ENCODE assay signal across 8 mouse cellular contexts in the genomic region with DNA sequence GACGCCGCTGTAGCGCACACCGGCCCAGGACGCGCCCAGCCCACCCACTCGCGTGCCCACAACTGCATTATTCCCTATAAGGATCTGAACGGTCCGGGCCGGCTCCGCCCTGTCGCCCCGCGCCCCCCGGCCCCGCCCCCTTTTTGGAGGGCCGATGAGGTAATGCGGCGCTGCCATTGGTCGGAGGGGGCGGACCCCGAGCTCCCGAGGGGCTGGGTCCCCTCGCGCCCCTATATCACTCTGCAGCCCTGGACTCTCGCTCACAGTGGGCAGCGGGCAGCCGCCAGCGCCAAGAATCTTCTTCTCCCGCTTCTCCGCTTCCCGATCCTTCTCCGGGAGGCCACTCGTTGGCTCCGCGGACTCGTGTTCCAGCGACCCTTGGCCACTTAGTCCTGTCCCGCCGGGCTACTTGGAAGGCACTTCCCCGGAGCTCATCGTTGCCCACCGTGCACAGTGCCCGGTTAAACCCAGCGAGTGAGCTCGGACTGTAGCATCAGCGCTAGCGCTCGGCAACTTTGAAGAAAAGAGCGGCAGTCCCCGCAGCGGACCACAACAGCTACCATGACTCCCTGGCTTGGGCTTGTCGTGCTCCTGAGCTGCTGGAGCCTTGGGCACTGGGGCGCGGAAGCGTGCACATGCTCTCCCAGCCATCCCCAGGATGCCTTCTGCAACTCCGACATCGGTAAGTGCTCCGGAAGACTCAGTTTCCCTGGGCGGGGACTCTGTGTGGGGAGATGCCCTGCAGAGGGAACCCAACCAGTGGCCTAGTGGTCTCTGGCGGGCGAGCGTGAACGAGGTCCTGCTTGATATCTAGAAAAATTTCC. TPM values are rescaled to one million over a fixed set of nuclear protein-coding genes. Genes with fewer than 3 reads are reported as not detected.
A peak's percentile ranks its signal among the peaks of the same experiment; 100 is the strongest.
DNase-seq lines count a peak whose midpoint lies in the region; ATAC-seq and TF ChIP-seq lines count a peak whose summit lies in the region.

Timp3 (plus strand) TSS at position 80 of the 824 bp plus-strand sequence.

- peak within 1 kb of the TSS; percentile 62 for H3K9ac ChIP-seq in forebrain, embryonic 11.5 days (ENCODE audit: low read length)
- H3K9ac ChIP-seq in heart, embryonic 12.5 days = peak within 1 kb of the TSS; percentile 95
- H3K9ac ChIP-seq in kidney, embryonic 15.5 days = peak within 1 kb of the TSS; percentile 84

- H3K9me3 ChIP-seq in forebrain, embryonic 11.5 days (ENCODE audit: control insufficient read depth, low read length) = no peaks in the 10 kb centered on the region
- H3K9me3 ChIP-seq in heart, embryonic 12.5 days (replicated peaks) = no peaks in the 10 kb centered on the region
- H3K9me3 ChIP-seq in kidney, embryonic 15.5 days (replicated peaks) = no peaks in the 10 kb centered on the region

- peak within 1 kb of the TSS; percentile 41 for H3ac ChIP-seq in myocyte (ENCODE audit: control insufficient read depth, insufficient read length)

- WGBS in forebrain, embryonic 11.5 days = 1% methylated on average over 62 of the region's 65 CpGs
- under 1% methylated on average over 63 of the region's 65 CpGs for WGBS in heart, embryonic 12.5 days
- WGBS in kidney, embryonic 15.5 days = under 1% methylated on average over 65 of the region's 65 CpGs

- H3K4me1 ChIP-seq in forebrain, embryonic 11.5 days (replicated peaks; ENCODE audit: control insufficient read depth, insufficient read depth, low read length) = peaks cover 18% of the 10 kb centered on the region
- peaks cover 38% of the 10 kb centered on the region for H3K4me1 ChIP-seq in heart, embryonic 12.5 days (replicated peaks)
- H3K4me1 ChIP-seq in kidney, embryonic 15.5 days = peaks cover 56% of the 10 kb centered on the region

- H3K79me2 ChIP-seq in myocyte (ENCODE audit: control insufficient read depth, insufficient read depth) = peaks cover 45% of the 10 kb centered on the region

- peak; percentile 85 for TF ChIP-seq POLR2A in myocyte (IDR thresholded peaks at IDR 0.05; ENCODE audit: insufficient read length, low read depth)

- H3K4me3 ChIP-seq in forebrain, embryonic 11.5 days (ENCODE audit: low read depth, low read length) = peak within 1 kb of the TSS; percentile 46
- peak within 1 kb of the TSS; percentile 83 for H3K4me3 ChIP-seq in heart, embryonic 12.5 days
- H3K4me3 ChIP-seq in kidney, embryonic 15.5 days (replicated peaks) = peak within 1 kb of the TSS; percentile 66
- H3K4me3 ChIP-seq in myocyte = peak within 1 kb of the TSS; percentile 87

- peak; percentile 4 to 5 for DNase-seq in spleen, postnatal 36 days (ENCODE audit: low spot score in 2 of 2)
- DNase-seq in spleen, adult 12 weeks (ENCODE audit: low spot score) = no peak
- peak; percentile 90 for DNase-seq in forebrain, embryonic 11.5 days (ENCODE audit: low spot score)
- DNase-seq in liver = peak; percentile 75
- peak; percentile 20 for DNase-seq in thymus, postnatal 4 days

- peak within 1 kb of the TSS; percentile 96 for H3K4me2 ChIP-seq in forebrain, embryonic 11.5 days (ENCODE audit: low read depth, low read length, severe bottlenecking)
- H3K4me2 ChIP-seq in heart, embryonic 12.5 days = peak within 1 kb of the TSS; percentile 95
- H3K4me2 ChIP-seq in kidney, embryonic 15.5 days = peak within 1 kb of the TSS; percentile 89
- H3K4me2 ChIP-seq in myocyte (ENCODE audit: low read depth) = peak within 1 kb of the TSS; percentile 98

- peaks cover 2% of the 10 kb centered on the region; the same call in 1 of the 2 replicates for H3K27me3 ChIP-seq in forebrain, embryonic 11.5 days (ENCODE audit: control insufficient read depth, insufficient read depth, low read length)
- H3K27me3 ChIP-seq in heart, embryonic 12.5 days (replicated peaks) = no peaks in the 10 kb centered on the region
- H3K27me3 ChIP-seq in kidney, embryonic 15.5 days = peaks cover 28% of the 10 kb centered on the region
- H3K27me3 ChIP-seq in myocyte (ENCODE audit: control insufficient read depth, insufficient read depth, insufficient read length) = no peaks in the 10 kb centered on the region

- peak; percentile 90 for ATAC-seq in forebrain, embryonic 11.5 days (replicated peaks; ENCODE audit: low FRiP score)
- ATAC-seq in heart, embryonic 12.5 days (ENCODE audit: insufficient number of reproducible peaks, low FRiP score) = peak; percentile 86
- ATAC-seq in kidney, embryonic 15.5 days (replicated peaks; ENCODE audit: low FRiP score) = peak; percentile 94

- H3K27ac ChIP-seq in forebrain, embryonic 11.5 days (ENCODE audit: low read depth, low read length) = no peak within 1 kb of the TSS
- H3K27ac ChIP-seq in heart, embryonic 12.5 days (ENCODE audit: poor library complexity, severe bottlenecking) = peak within 1 kb of the TSS; percentile 87
- peak within 1 kb of the TSS; percentile 82 for H3K27ac ChIP-seq in kidney, embryonic 15.5 days

- no peaks in the 10 kb centered on the region for H3K36me3 ChIP-seq in forebrain, embryonic 11.5 days (ENCODE audit: control insufficient read depth, insufficient read depth, low read length)
- H3K36me3 ChIP-seq in heart, embryonic 12.5 days = 0 out of 2 replicates have a peak, but pooled peaks cover 4% of the 10 kb centered on the region
- no peaks in the 10 kb centered on the region; the same call in 1 of the 2 replicates for H3K36me3 ChIP-seq in kidney, embryonic 15.5 days
- H3K36me3 ChIP-seq in myocyte (ENCODE audit: control insufficient read depth, insufficient read depth) = no peaks in the 10 kb centered on the region

TF ChIP-seq in myocyte, 11 proteins besides CTCF, POLR2A, EP300 and RAD21:
- TF ChIP-seq E2F4 (IDR thresholded peaks at IDR 0.05; ENCODE audit: insufficient read depth) = no peak
- no peak for TF ChIP-seq REST (IDR thresholded peaks at IDR 0.05; ENCODE audit: insufficient read depth, insufficient read length)
- TF ChIP-seq USF1 (IDR thresholded peaks at IDR 0.05; ENCODE audit: low read depth) = no peak
- TF ChIP-seq MYOD1 (IDR thresholded peaks at IDR 0.05; ENCODE audit: control insufficient read depth in 1 of 3, insufficient read length in 2 of 3, low read depth in 2 of 3) = no peak
- peak; percentile 78 for TF ChIP-seq POLR2AphosphoS2 (IDR thresholded peaks at IDR 0.05; ENCODE audit: insufficient read length, low read depth)
- no peak for TF ChIP-seq CEBPB (IDR thresholded peaks at IDR 0.05; ENCODE audit: insufficient read depth, poor library complexity, severe bottlenecking)
- peak; percentile 80 for TF ChIP-seq SRF (IDR thresholded peaks at IDR 0.05; ENCODE audit: control insufficient read depth, insufficient read length, low read depth)
- no peak for TF ChIP-seq MAX (IDR thresholded peaks at IDR 0.05; ENCODE audit: low read depth)

RNA-seq across cellular contexts. Expression of gene Timp3, which starts in this region (rescaled TPM):
- polyA plus RNA-seq in forebrain, embryonic 11.5 days (2014; fragmentation: Nextera tagmentation; extraction: Ambion mirVana) = 20.4 and 21.1 TPM in 2 replicates
- polyA plus RNA-seq in heart, embryonic 12.5 days (2016; fragmentation: Nextera tagmentation; extraction: Ambion mirVana) = 70.8 and 71.5 TPM in 2 replicates
- polyA plus RNA-seq in kidney, embryonic 15.5 days (2015; fragmentation: Nextera tagmentation; extraction: Ambion mirVana) = 82.0 and 85.9 TPM in 2 replicates
- 18.7 TPM for polyA plus RNA-seq in myocyte (2012; fragmentation: generic; extraction: Trizol)
